Mouse (Mus musculus) lung, embryonic 16.5 days (tissue): ENCODE results near the gene Gpr82. TPM values are rescaled to one million over a fixed set of nuclear protein-coding genes. Genes with fewer than 3 reads are reported as not detected.

Source experiments
- microRNA-seq: library from miRNA; unstranded; fragments of <30 nt; microRNA quantifications from one replicate; pipeline ENCODE4, GENCODE M21; 2016
- polyA plus RNA-seq: library from polyadenylated mRNA; unstranded; fragments of >200 nt; fragmentation: Nextera tagmentation; extraction: Ambion mirVana; gene quantifications from 2 replicates; pipeline ENCODE4 v1.2.1, GENCODE M21; 2015

The Gpr82 gene
- polyA plus RNA-seq, 1 experiment from 2014 or later, result 0.30 TPM

Small RNAs within 50 kb of the gene (microRNA-seq; reads per million reads assigned to microRNA genes)
- not detected for gene Gm25246

Other genes with a start within 250 kb of the Gpr82 start
- 0.09 and 0.10 TPM in 2 replicates for gene Nyx, start 195.3 kb upstream of the Gpr82 start, polyA plus RNA-seq
- gene Gpr34, start 29.3 kb upstream of the Gpr82 start, polyA plus RNA-seq, result 1.8 and 2.2 TPM in 2 replicates
- gene Cask, start 190.0 kb downstream of the Gpr82 start, polyA plus RNA-seq, result 12.3 and 12.7 TPM in 2 replicates